In genomic region chr5:72869779-72870608, GRCm38 (mm10) we compare ENCODE assay signal across 18 mouse cellular contexts. TPM values are rescaled to one million over a fixed set of nuclear protein-coding genes. Genes with fewer than 3 reads are reported as not detected.
DNase-seq lines count a peak whose midpoint lies in the region; ATAC-seq lines count a peak whose summit lies in the region.
"Had no signal": no experiment of that assay in that cellular context is flagged by ENCODE, and none has a peak within 500 bp of the region (broad histone marks: within the 10 kb centered on the region; RNA-seq: fewer than 3 reads in every experiment).

No protein-coding gene starts in this region.

- H3K4me3 ChIP-seq in kidney, embryonic 16.5 days (ENCODE audit: low read length), result peak overlapping the region; percentile 13; the same call in 1 of the 2 replicates
- H3K4me3 ChIP-seq in midbrain, embryonic 10.5 days, result no peak overlapping the region
- no peak overlapping the region for H3K4me3 ChIP-seq in embryonic facial prominence, embryonic 10.5 days
- H3K4me3 ChIP-seq: forebrain, embryonic 12.5 days; hindbrain, embryonic 10.5 days; neural tube, embryonic 12.5 days had no signal

- ATAC-seq in kidney, embryonic 16.5 days (ENCODE audit: low FRiP score, low TSS enrichment), result peak; percentile 71
- ATAC-seq: midbrain, embryonic 16.5 days had no signal

- peak overlapping the region; percentile 24 for H3K4me2 ChIP-seq in kidney, embryonic 16.5 days (replicated peaks; ENCODE audit: low read depth, low read length)
- H3K4me2 ChIP-seq: forebrain, embryonic 12.5 days; heart, embryonic 15.5 days had no signal

- 33% methylated on average over 14 of the region's 14 CpGs for WGBS in kidney, embryonic 16.5 days
- 84% methylated on average over 14 of the region's 14 CpGs for WGBS in midbrain, embryonic 10.5 days
- WGBS in embryonic facial prominence, embryonic 10.5 days, result 75% methylated on average over 14 of the region's 14 CpGs

- H3K27me3 ChIP-seq in kidney, embryonic 16.5 days (ENCODE audit: insufficient read depth, low read length), result peaks cover 7% of the 10 kb centered on the region; the same call in 1 of the 2 replicates
- H3K27me3 ChIP-seq in midbrain, embryonic 10.5 days (ENCODE audit: low read depth, poor library complexity, severe bottlenecking), result peaks cover 47% of the 10 kb centered on the region
- H3K27me3 ChIP-seq in embryonic facial prominence, embryonic 10.5 days (replicated peaks; ENCODE audit: low read depth, poor library complexity, severe bottlenecking), result peaks cover 40% of the 10 kb centered on the region
- H3K27me3 ChIP-seq: heart, embryonic 15.5 days had no signal

- H3K9me3 ChIP-seq in kidney, embryonic 16.5 days (ENCODE audit: low read length), result 0 out of 2 replicates have a peak, but pooled peaks cover 2% of the 10 kb centered on the region
- H3K9me3 ChIP-seq in midbrain, embryonic 10.5 days (replicated peaks), result peaks cover 2% of the 10 kb centered on the region; the same call in 1 of the 2 replicates
- H3K9me3 ChIP-seq in embryonic facial prominence, embryonic 10.5 days, result no peaks in the 10 kb centered on the region
- H3K9me3 ChIP-seq: forebrain, embryonic 12.5 days; hindbrain, embryonic 10.5 days; neural tube, embryonic 12.5 days had no signal

- H3K9ac ChIP-seq in kidney, embryonic 16.5 days (replicated peaks; ENCODE audit: low read length), result no peak overlapping the region
- H3K9ac ChIP-seq: forebrain, embryonic 12.5 days; heart, embryonic 15.5 days; neural tube, embryonic 12.5 days had no signal

- DNase-seq in spleen, adult 18-20 months, result peak; percentile 19 to 38
- DNase-seq in spleen, adult 12 weeks (ENCODE audit: low spot score), result no peak
- peak; percentile 65 for DNase-seq in R1 (ENCODE audit: low read depth, low spot score)
- DNase-seq in retina, postnatal 1 day, result peak; percentile 67
- DNase-seq in midbrain, embryonic 10.5 days (ENCODE audit: low spot score), result no peak
- DNase-seq in urinary bladder, postnatal 14 days (ENCODE audit: low spot score), result no peak
- DNase-seq in embryonic facial prominence, embryonic 10.5 days (ENCODE audit: low spot score), result no peak
- DNase-seq: adrenal gland, adult 8-10 months; cerebellum, adult 2 months; liver; lung, adult 2 months; thymus, adult 18-20 months had no signal

- H3K27ac ChIP-seq in kidney, embryonic 16.5 days (ENCODE audit: low read length), result no peak overlapping the region
- H3K27ac ChIP-seq in midbrain, embryonic 10.5 days (replicated peaks), result no peak overlapping the region
- no peak overlapping the region for H3K27ac ChIP-seq in embryonic facial prominence, embryonic 10.5 days (replicated peaks)
- H3K27ac ChIP-seq: forebrain, embryonic 12.5 days; heart, embryonic 15.5 days; hindbrain, embryonic 10.5 days; neural tube, embryonic 12.5 days had no signal

- H3K36me3 ChIP-seq in kidney, embryonic 16.5 days (ENCODE audit: insufficient read depth, low read length), result no peaks in the 10 kb centered on the region
- H3K36me3 ChIP-seq in midbrain, embryonic 10.5 days, result no peaks in the 10 kb centered on the region
- no peaks in the 10 kb centered on the region for H3K36me3 ChIP-seq in embryonic facial prominence, embryonic 10.5 days (replicated peaks)
- H3K36me3 ChIP-seq: forebrain, embryonic 12.5 days; heart, embryonic 15.5 days; hindbrain, embryonic 10.5 days; neural tube, embryonic 12.5 days had no signal

- H3K4me1 ChIP-seq in kidney, embryonic 16.5 days (ENCODE audit: insufficient read depth, low read length), result peaks cover 32% of the 10 kb centered on the region
- peaks cover 15% of the 10 kb centered on the region for H3K4me1 ChIP-seq in midbrain, embryonic 10.5 days
- H3K4me1 ChIP-seq in embryonic facial prominence, embryonic 10.5 days, result peaks cover 8% of the 10 kb centered on the region

RNA-seq across cellular contexts. Expression of gene Tec, which starts 1.7 kb away (rescaled TPM):
- 11.2 and 12.1 TPM in 2 replicates for polyA plus RNA-seq in kidney, embryonic 16.5 days (2015; fragmentation: Nextera tagmentation; extraction: Ambion mirVana)
- 3.2 and 4.6 TPM in 2 replicates for polyA plus RNA-seq in midbrain, embryonic 10.5 days (2016; fragmentation: Nextera tagmentation; extraction: Ambion mirVana)
- polyA plus RNA-seq in embryonic facial prominence, embryonic 10.5 days (2016; fragmentation: Nextera tagmentation; extraction: Ambion mirVana), result 1.5 and 1.8 TPM in 2 replicates

RNA-seq across cellular contexts. Expression of gene Slain2, which starts 44.1 kb away (rescaled TPM):
- 11.8 and 12.6 TPM in 2 replicates for polyA plus RNA-seq in kidney, embryonic 16.5 days (2015; fragmentation: Nextera tagmentation; extraction: Ambion mirVana)
- 16.2 and 16.5 TPM in 2 replicates for polyA plus RNA-seq in midbrain, embryonic 10.5 days (2016; fragmentation: Nextera tagmentation; extraction: Ambion mirVana)
- 15.3 and 16.3 TPM in 2 replicates for polyA plus RNA-seq in embryonic facial prominence, embryonic 10.5 days (2016; fragmentation: Nextera tagmentation; extraction: Ambion mirVana)

Comparison
In these comparisons a context has a peak if more than half of its experiments do, and no peak if none do; other contexts are left out.
1. DNase-seq: peak in spleen, adult 18-20 months (2 of 2), R1 (single experiment) and retina, postnatal 1 day (single experiment); none in spleen, adult 12 weeks (single experiment), midbrain, embryonic 10.5 days (single experiment), urinary bladder, postnatal 14 days (single experiment) and embryonic facial prominence, embryonic 10.5 days (single experiment).